Mouse (Mus musculus): ENCODE results near the gene Sh3bp5.

The Sh3bp5 gene

GRCm38 (mm10) chr14:31433851-31434360, 2.0 kb downstream of the Sh3bp5 start:
- no peak for DNase-seq (ENCODE audit: low spot score in 2 of 2)

GRCm38 (mm10) chr14:31433126-31433525, 2.8 kb downstream of the Sh3bp5 start:
- DNase-seq (ENCODE audit: low spot score in 2 of 2), result no peak

- no peak for DNase-seq (ENCODE audit: low spot score in 2 of 2)
Observed at GRCm38 (mm10) chr14:31432424-31432823, 3.5 kb downstream of the Sh3bp5 start.

GRCm38 (mm10) chr14:31431789-31432330, 4.0 kb downstream of the Sh3bp5 start:
- DNase-seq (ENCODE audit: low spot score in 2 of 2), result no peak

GRCm38 (mm10) chr14:31429004-31429395, 6.9 kb downstream of the Sh3bp5 start:
- DNase-seq (ENCODE audit: low spot score in 2 of 2), result no peak

DNA sequence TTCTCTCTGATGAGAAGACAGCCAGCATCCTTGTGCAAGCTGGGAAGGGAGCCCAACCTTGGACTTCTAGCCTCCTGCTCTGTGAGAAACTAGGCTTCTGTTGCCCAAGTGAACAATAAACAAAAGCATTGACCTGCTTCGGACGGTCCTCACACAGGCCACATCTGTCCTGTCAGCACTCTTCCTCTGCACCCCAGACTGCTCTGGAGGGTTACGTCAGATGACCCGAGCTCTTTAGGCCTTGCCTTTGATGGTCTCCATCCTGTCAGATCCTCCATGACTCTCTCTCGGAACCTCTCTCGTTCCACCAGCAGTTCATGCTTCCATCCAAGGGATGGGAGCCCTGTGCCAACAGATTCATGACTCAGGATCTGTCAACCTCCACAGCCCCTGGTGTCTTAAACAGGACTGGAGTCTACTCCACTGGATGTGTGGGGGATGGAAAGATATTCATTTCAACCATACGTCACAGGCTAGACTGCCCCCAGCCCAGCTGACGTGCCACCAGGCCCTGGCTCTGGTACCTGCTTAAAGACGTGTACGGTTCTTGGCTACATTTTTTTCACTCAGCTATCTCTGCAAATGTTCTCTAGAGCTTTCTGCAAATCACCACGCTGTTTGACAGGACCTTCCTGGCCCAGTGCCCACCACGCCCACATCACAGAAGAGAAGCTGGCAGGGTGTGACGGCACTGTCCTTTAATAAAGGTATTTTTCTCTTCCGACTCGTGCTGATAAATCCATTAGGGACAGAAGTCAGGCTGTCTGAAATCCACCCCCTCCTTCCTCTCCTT, 7.5 kb downstream of the Sh3bp5 start:
- peak in 1 of 2 experiments; percentile 84 for DNase-seq (ENCODE audit: low spot score in 2 of 2)

DNA sequence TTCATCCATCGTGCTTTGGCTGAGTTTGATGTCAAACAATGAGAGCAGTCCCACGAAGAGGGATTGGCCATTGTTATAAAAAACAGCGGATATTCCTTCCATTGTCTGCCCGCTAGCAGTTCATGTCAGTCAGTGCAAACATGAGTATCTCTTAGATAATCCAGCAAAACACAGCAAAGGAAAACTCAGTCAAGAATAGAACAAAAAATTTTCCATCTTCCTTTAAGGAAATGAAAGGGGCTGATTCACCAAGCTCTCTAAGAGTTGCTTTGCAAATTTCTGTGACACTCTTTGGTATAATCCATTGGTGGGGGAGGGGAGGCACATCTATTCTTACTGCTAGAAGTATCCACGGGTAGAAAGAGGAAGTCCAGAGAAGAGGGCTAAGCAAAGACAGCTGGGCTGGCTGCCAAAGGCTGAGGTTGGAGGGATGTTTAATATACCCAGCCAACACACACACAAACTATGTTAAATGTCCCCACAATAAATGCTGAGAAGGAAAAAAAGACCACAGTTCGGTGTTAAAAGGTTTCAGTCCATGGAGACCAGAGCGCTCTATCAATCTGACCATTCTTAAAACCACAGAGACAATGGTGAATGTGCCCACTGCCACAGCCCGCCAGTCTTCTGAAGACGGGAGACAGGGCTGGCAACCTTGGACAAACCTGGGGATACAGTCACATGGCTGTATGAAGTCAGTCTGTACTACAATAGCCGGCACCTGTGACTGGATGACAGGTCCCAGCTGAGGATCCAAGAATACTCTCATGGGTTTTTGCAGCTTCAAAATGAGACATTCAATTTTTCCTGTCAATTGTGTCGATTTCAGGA, 12.7 kb downstream of the Sh3bp5 start:
- DNase-seq (ENCODE audit: low spot score in 2 of 2), result peak in 1 of 2 experiments; percentile 78

DNA sequence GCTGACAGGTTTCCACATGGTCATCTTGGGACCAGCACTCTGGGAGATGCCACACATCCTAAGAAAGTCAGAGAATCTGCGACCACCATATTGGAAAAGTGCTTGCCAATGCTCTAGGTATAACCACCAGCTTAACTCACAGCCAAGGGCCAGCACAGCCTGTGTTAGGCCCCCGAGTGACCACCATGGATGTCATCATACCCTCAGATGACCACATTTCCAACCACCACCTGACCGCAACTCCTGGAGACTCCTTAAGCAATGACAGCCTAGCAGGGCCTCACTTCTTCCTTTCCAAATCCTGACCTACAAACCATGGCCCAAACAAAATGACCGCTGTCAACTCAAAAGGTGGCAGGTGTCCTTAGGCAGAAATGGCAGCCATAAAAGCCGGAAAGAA, 13.5 kb downstream of the Sh3bp5 start:
- no peak for DNase-seq (ENCODE audit: low spot score in 2 of 2)

DNA sequence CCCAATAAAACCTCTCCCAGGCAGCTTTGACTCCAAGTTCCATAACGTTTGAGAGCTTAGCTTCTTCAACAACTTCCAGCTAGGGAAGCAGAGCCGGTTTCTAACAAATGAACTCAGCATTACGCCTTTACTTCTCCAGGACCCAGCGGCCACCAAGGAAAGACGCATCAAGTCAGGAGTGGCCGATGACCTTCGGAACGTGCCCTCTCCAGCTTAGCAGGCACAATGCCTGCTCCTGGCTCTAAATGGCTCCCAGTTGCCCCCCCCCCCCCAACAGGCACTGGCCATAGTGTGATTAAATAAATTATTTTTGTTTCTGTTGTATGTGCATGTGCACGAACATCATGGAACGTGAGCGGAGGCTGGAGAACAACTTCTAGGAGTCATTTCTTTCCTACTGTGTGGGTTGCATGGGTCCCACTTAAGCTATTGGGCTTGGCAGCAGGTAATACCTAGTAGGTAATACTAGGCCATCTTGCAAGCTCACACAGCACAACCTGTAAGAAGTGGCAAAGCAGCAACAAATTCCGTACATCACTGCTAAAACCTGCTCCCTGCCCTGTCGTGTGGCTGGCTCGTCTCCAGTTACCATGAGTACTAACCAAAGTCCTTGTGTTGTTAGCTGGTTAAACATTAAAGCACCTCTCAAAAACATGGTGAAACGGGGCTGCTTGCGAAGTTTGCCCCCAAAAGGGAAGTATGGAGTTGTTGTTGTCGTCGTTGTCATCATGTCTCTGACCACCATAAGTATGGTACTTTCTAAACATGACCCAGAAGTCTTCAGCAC, 14.2 kb downstream of the Sh3bp5 start:
- DNase-seq (ENCODE audit: low spot score in 2 of 2), result no peak

- DNase-seq (ENCODE audit: low spot score in 2 of 2), result no peak
Observed at GRCm38 (mm10) chr14:31420985-31421384, 14.9 kb downstream of the Sh3bp5 start.

DNA sequence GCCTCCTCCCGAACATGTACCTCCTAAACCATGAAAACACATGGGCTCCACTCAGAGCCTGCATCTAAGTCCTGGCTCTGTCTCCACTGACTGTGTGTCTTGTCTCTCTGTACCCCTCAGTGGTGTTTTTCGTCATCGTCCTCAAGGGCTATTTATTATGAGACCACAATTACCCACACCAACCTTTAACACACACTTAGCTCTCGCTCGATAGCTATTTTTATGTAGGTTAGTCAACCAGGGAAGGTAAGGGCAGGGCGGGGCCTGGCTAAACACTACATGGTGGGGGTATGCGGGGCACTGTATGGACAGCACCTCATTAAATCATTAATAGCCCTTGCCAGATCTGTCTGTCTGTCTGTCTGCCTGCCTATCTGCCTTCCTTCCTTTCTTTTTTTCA, 15.3 kb downstream of the Sh3bp5 start:
- no peak for DNase-seq (ENCODE audit: low spot score in 2 of 2)

DNA sequence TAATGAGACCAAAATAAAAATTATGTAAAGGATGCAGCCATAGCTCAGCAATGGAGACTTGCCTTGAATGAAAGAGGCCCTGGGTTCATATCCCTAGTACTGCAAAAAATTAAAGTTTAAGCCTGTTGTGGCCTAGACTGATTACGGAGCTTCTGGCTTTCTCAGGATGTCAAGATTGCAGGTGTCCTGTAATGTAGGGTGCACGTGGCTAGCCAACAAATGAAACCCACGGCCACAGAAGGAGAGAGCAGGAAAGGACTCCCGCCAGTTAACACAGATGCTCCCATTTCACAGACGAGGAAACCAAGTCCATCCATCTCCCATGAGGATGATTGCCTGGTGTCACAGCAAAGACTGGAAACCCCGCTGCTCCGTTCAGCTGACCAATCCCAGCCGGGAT, 15.7 kb downstream of the Sh3bp5 start:
- DNase-seq (ENCODE audit: low spot score in 2 of 2), result no peak

DNA sequence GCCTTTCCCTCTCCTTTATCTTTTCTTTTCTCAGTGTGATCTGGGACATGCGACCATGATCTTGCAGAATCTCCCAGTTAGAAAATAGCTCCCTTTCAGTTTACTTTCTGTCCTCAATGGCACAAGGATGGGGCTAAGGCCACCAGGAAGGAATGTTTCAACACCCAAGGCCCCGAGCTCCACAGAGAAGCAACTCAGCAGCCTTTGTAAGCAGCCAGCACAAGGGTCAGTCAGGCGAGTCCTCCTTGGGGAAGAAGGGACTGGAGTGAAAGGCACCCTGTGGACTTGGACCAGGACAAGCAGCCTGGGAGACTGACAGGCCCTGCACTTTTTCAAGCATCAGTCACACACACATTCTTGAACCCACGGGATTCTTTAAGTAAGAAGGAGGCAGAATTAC, 16.6 kb downstream of the Sh3bp5 start:
- no peak for DNase-seq (ENCODE audit: low spot score in 2 of 2)

- DNase-seq (ENCODE audit: low spot score in 2 of 2), result no peak
Observed at GRCm38 (mm10) chr14:31416835-31417549, 18.9 kb downstream of the Sh3bp5 start.

- DNase-seq (ENCODE audit: low spot score in 2 of 2), result no peak
Observed at GRCm38 (mm10) chr14:31416411-31416810, 19.5 kb downstream of the Sh3bp5 start.

DNA sequence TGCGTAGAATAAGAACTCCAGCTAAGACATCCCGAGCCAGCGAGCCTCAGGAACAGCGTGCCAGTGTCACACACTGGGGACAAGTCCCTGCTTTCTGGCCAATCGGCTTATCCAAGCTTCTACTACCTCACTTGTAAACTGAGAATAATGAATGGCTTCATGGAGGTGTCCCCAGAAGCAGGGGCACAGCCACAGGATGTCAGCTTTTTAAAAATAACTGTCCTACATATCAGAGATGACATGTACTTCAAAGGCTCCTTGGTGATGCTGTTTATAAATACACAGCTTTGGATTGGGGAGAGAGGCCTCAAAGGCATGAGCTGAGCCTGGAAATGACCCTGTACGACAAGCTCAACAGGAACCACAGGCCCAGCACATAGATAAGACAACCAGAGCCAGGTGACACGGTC, 20.9 kb downstream of the Sh3bp5 start:
- DNase-seq (ENCODE audit: low spot score in 2 of 2), result no peak

DNA sequence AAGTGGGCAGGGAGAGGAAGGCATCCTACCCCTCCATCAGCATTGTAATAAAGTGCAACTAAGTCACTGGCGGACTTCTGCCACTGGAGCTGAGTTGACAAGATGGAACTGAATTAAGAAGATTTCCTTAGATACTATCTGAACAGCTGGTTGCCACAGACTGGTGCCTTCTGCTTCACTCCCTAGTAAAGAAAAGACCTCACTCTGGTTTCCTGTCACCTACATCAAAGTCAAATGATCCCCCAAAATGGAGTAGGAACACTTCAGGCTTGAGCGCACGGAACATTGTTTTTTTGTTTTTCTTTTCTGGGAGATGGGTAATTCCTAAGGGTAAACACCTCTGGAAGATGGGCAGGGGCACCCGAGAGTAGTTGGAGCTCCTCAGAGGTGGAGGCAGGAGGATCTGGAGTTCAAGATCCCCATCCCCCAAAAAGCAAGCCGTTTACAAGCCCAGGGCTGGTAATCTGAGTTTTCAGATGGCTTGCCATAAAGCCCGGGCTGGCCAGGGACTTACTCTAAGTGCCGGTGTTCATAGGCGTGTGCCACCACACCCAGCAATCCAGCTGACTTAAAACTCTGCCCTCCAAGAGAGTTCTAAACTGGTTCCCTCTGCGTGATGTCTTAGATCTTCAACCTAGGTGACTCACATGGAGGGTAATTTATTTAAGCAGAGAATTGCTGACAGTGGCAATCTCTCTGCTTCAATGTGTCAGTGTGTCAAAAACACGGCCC, 21.5 kb downstream of the Sh3bp5 start:
- no peak for DNase-seq (ENCODE audit: low spot score in 2 of 2)

DNA sequence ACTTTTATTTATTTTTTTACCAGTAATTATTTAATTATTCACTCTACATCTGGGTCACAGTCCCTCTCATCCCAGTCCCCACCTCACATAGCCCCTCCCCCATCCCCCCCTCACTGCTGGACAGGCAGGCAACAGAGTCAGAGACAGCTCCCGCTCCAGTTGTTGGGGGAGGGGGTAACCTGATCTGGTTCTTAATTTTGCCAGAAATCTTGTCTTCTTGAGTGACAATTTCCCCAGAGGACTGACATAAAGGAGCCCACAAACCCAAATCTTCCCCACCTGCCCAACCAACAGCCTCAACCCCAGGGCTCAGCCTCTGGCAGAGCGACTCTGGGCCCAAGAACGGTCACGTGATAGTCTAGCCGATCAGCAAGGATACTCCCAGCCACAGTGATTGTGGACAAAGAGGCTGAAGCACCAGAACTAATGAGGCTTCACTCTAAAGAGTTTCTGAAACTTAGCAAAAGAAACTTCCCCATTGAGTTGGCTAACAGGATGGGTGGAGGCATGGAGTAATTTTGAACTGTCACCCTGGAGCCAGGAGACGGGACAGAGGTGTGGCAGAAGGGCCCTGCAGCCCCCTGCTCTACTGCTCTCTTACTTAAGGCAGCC, 22.3 kb downstream of the Sh3bp5 start:
- DNase-seq (ENCODE audit: low spot score in 2 of 2), result no peak

DNA sequence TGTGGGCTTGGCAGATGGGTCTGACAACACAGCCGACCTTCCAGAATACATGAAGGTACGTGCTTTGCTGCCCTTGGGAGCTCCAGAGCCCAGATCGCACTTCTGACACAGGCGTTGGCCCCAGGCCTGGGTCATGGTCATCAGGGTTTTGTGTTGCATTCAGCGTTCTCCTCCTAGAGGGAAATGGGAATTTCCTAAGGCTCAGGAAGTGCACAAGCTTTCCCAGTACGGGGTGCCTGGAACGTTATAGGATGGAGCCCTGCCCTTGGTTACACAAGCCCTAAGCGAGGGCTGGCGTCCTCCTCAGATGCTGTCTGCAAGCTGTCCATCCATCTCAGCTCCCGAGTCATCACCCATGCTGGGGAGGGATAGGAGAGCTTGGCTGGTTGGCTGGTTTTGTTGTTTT, 23.2 kb downstream of the Sh3bp5 start:
- no peak for DNase-seq (ENCODE audit: low spot score in 2 of 2)

- DNase-seq (ENCODE audit: low spot score in 2 of 2), result peak in 1 of 2 experiments; percentile 84
Observed at GRCm38 (mm10) chr14:31410737-31411136, 25.1 kb downstream of the Sh3bp5 start.

All from left cerebral cortex, adult 9 months (tissue).